Mouse (Mus musculus) small intestine, adult 2 months (tissue): ENCODE results near the gene Mras.

Source experiments
- CTCF ChIP-seq: fragments of 200-500 bp; IDR thresholded peaks from 2 replicates; pipeline ENCODE4 v1.5.1; 2012; ENCODE audit warnings: low read depth, mild to moderate bottlenecking, control low read depth, inconsistent platforms, low read length, moderate library complexity, mixed read lengths; ENCODE audit not compliant: insufficient replicate concordance, insufficient read length; ENCODE audit errors: extremely low read depth
- POLR2A ChIP-seq: fragments of 200-500 bp; IDR thresholded peaks from 2 replicates; pipeline ENCODE4 v1.6.1; 2012; ENCODE audit warnings: low read depth, mild to moderate bottlenecking, control low read depth, inconsistent platforms, low read length, moderate library complexity

GRCm38 (mm10) chr9:99388856-99389255 is 48.3 kb downstream of the Mras start:
- TF ChIP-seq CTCF (no peak), POLR2A (no peak)
